Mouse (Mus musculus): ENCODE measurements around the gene E430018J23Rik. TPM values are rescaled to one million over a fixed set of nuclear protein-coding genes. Genes with fewer than 3 reads are reported as not detected.

Gene E430018J23Rik
- total RNA-seq (2014; fragmentation: Nextera tagmentation): 2.2 and 4.2 TPM in 2 replicates
- total RNA-seq (2017): 7.2 and 7.7 TPM in 2 replicates
- 6.6 and 7.3 TPM in 2 replicates for polyA plus RNA-seq (2012)

GRCm38 (mm10) chr7:127393157-127393943, at the start of gene E430018J23Rik:
Gene E430018J23Rik (minus strand): TSS chr7:127393629.
- peak; percentile 96 for ATAC-seq (ENCODE audit: extremely low read depth, insufficient number of reproducible peaks, low FRiP score, poor library complexity, severe bottlenecking)
- Histone ChIP-seq H3K9me3 (replicated peaks) (peaks cover 11% of the 10 kb centered on the region), H3K36me3 (replicated peaks) (peaks cover 20% of the 10 kb centered on the region), H3K27me3 (ENCODE audit: insufficient read depth, low read length) (peaks cover 3% of the 10 kb centered on the region; the same call in 1 of the 2 replicates), H3K4me3 (ENCODE audit: low read depth, low read length) (peak within 1 kb of the TSS; percentile 77), H3K4me1 (ENCODE audit: insufficient read depth, low read depth, low read length) (peaks cover 29% of the 10 kb centered on the region)
- DNase-seq (ENCODE audit: low spot score): peak; percentile 80
- TF ChIP-seq GATA2 (IDR thresholded peaks at IDR 0.05; ENCODE audit: borderline replicate concordance, low read depth, low read length): no peak
- no peak for TF ChIP-seq POLR2AphosphoS5 (IDR thresholded peaks at IDR 0.05; ENCODE audit: insufficient replicate concordance, low read depth, low read length)
- no peak for TF ChIP-seq GATA1 (IDR thresholded peaks at IDR 0.05; ENCODE audit: borderline replicate concordance, low read length)
- TF ChIP-seq TAL1 (conservative IDR thresholded peaks at IDR 0.05; ENCODE audit: low read depth, low read length): no peak
- TF ChIP-seq CTCF (IDR thresholded peaks at IDR 0.05; ENCODE audit: low read depth, low read length): no peak

DNA sequence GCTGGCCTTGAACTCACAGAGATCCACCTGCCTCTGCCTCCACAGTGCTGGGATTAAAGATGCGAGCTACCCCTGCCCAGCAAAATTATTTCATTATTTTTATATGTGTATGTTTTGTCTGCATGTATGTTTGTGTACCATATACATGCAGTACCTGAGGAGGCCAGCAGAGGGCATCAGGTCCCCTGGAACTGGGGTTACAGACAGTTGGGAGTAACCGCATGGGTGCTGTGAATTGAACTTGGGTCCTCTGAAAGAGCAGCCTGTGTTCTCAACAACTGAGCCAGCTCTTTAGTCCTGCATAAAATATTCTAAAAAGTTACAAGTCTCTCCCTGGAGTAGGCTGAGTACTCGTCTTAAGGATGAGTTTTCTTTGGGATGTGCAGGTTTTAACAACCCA, 44.3 kb upstream of the E430018J23Rik start:
- no peaks in the 10 kb centered on the region for H3K4me1 ChIP-seq (ENCODE audit: insufficient read depth, low read depth, low read length)
- no peak overlapping the region for H3K4me3 ChIP-seq (ENCODE audit: low read depth, low read length)
- peaks cover 13% of the 10 kb centered on the region for H3K27me3 ChIP-seq (ENCODE audit: insufficient read depth, low read length)
- peak; percentile 47; the same call in 1 of the 2 replicates for TF ChIP-seq CTCF (IDR thresholded peaks at IDR 0.05; ENCODE audit: low read depth, low read length)
- TF ChIP-seq TAL1 (conservative IDR thresholded peaks at IDR 0.05; ENCODE audit: low read depth, low read length): no peak
- no peak for TF ChIP-seq GATA1 (IDR thresholded peaks at IDR 0.05; ENCODE audit: borderline replicate concordance, low read length)
- TF ChIP-seq GATA2 (IDR thresholded peaks at IDR 0.05; ENCODE audit: borderline replicate concordance, low read depth, low read length): no peak
- no peak for DNase-seq (ENCODE audit: low spot score)
- no peak for ATAC-seq (ENCODE audit: extremely low read depth, insufficient number of reproducible peaks, low FRiP score, poor library complexity, severe bottlenecking)
- peaks cover 13% of the 10 kb centered on the region for H3K36me3 ChIP-seq (replicated peaks)
- peaks cover 16% of the 10 kb centered on the region for H3K9me3 ChIP-seq (replicated peaks)

DNA sequence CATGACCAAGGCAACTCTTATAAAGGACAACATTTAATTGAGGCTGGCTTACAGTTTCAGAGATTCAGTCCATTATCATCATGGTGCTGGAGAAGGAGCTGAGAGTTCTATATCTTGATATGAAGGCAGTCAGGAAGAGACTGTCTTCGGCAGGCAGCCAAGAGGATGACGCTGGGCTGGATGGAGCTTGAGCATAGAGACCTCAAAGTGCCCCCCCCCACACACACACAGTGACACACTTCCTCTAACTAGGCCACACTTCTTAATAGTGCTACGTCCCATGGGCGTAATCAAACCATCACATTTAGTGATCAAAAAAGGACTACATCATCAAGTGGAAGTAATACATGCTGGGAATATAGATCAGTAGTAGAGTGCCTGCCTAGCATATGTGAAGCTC, 41.8 kb upstream of the E430018J23Rik start:
- DNase-seq (ENCODE audit: low spot score): no peak

DNA sequence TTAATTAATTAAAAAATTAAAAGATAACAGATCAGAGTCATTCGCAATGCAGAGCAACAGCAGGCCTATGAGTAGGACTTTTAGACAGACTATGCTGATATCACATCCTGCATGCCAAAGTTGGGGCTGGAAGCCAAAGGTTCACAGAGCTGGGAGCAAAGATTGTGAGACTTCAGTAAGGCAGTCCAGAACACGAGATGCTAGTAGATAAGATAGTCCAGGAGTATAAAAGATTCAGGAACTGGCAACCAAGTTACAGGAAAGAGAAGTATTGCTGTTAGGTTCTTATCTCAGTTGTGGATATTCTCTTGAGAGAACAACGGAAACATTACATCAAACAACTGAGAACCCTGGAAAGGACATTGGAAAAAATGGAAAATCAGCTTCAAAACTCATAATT, 32.9 kb upstream of the E430018J23Rik start:
- ATAC-seq (ENCODE audit: extremely low read depth, insufficient number of reproducible peaks, low FRiP score, poor library complexity, severe bottlenecking): no peak; the same call in 1 of the 2 replicates
- TF ChIP-seq GATA1 (IDR thresholded peaks at IDR 0.05; ENCODE audit: borderline replicate concordance, low read length): no peak
- TF ChIP-seq CTCF (IDR thresholded peaks at IDR 0.05; ENCODE audit: low read depth, low read length): no peak
- TF ChIP-seq POLR2AphosphoS5 (IDR thresholded peaks at IDR 0.05; ENCODE audit: insufficient replicate concordance, low read depth, low read length): no peak
- TF ChIP-seq GATA2 (IDR thresholded peaks at IDR 0.05; ENCODE audit: borderline replicate concordance, low read depth, low read length): no peak
- no peak for TF ChIP-seq TAL1 (conservative IDR thresholded peaks at IDR 0.05; ENCODE audit: low read depth, low read length)

More for the DNA sequence above, 41.8 kb upstream of the E430018J23Rik start:
- peaks cover 19% of the 10 kb centered on the region for H3K27me3 ChIP-seq (ENCODE audit: insufficient read depth, low read length)
- H3K4me3 ChIP-seq (ENCODE audit: low read depth, low read length): no peak overlapping the region
- TF ChIP-seq GATA2 (IDR thresholded peaks at IDR 0.05; ENCODE audit: borderline replicate concordance, low read depth, low read length) (no peak), CTCF (IDR thresholded peaks at IDR 0.05; ENCODE audit: low read depth, low read length) (no peak), POLR2AphosphoS5 (IDR thresholded peaks at IDR 0.05; ENCODE audit: insufficient replicate concordance, low read depth, low read length) (no peak)
- H3K9me3 ChIP-seq (replicated peaks): peaks cover 16% of the 10 kb centered on the region
- no peaks in the 10 kb centered on the region for H3K4me1 ChIP-seq (ENCODE audit: insufficient read depth, low read depth, low read length)
- ATAC-seq (ENCODE audit: extremely low read depth, insufficient number of reproducible peaks, low FRiP score, poor library complexity, severe bottlenecking): no peak
- no peaks in the 10 kb centered on the region for H3K36me3 ChIP-seq (replicated peaks)

GRCm38 (mm10) chr7:127425911-127426310, 32.5 kb upstream of the E430018J23Rik start:
- Histone ChIP-seq H3K27me3 (ENCODE audit: insufficient read depth, low read length) (peaks cover 17% of the 10 kb centered on the region), H3K4me3 (ENCODE audit: low read depth, low read length) (no peak overlapping the region), H3K4me1 (ENCODE audit: insufficient read depth, low read depth, low read length) (peaks cover 26% of the 10 kb centered on the region), H3K9me3 (replicated peaks) (peaks cover 4% of the 10 kb centered on the region; the same call in 1 of the 2 replicates), H3K36me3 (replicated peaks) (no peaks in the 10 kb centered on the region)
- no peak for TF ChIP-seq POLR2AphosphoS5 (IDR thresholded peaks at IDR 0.05; ENCODE audit: insufficient replicate concordance, low read depth, low read length)
- TF ChIP-seq TAL1 (conservative IDR thresholded peaks at IDR 0.05; ENCODE audit: low read depth, low read length): no peak
- no peak for TF ChIP-seq GATA2 (IDR thresholded peaks at IDR 0.05; ENCODE audit: borderline replicate concordance, low read depth, low read length)
- TF ChIP-seq GATA1 (IDR thresholded peaks at IDR 0.05; ENCODE audit: borderline replicate concordance, low read length): no peak
- TF ChIP-seq CTCF (IDR thresholded peaks at IDR 0.05; ENCODE audit: low read depth, low read length): no peak
- ATAC-seq (ENCODE audit: extremely low read depth, insufficient number of reproducible peaks, low FRiP score, poor library complexity, severe bottlenecking) (no peak), DNase-seq (ENCODE audit: low spot score) (no peak)

More for the DNA sequence above, 32.9 kb upstream of the E430018J23Rik start:
- Histone ChIP-seq H3K9me3 (replicated peaks) (peaks cover 4% of the 10 kb centered on the region; the same call in 1 of the 2 replicates), H3K27me3 (ENCODE audit: insufficient read depth, low read length) (peaks cover 18% of the 10 kb centered on the region), H3K36me3 (replicated peaks) (no peaks in the 10 kb centered on the region), H3K4me3 (ENCODE audit: low read depth, low read length) (no peak overlapping the region), H3K4me1 (ENCODE audit: insufficient read depth, low read depth, low read length) (peaks cover 21% of the 10 kb centered on the region)
- DNase-seq (ENCODE audit: low spot score): no peak

- DNase-seq (ENCODE audit: low spot score): no peak
- no peak for TF ChIP-seq GATA1 (IDR thresholded peaks at IDR 0.05; ENCODE audit: borderline replicate concordance, low read length)
- no peak for TF ChIP-seq TAL1 (conservative IDR thresholded peaks at IDR 0.05; ENCODE audit: low read depth, low read length)
- TF ChIP-seq CTCF (IDR thresholded peaks at IDR 0.05; ENCODE audit: low read depth, low read length): no peak
- no peak for TF ChIP-seq GATA2 (IDR thresholded peaks at IDR 0.05; ENCODE audit: borderline replicate concordance, low read depth, low read length)
- no peak for TF ChIP-seq POLR2AphosphoS5 (IDR thresholded peaks at IDR 0.05; ENCODE audit: insufficient replicate concordance, low read depth, low read length)
- Histone ChIP-seq H3K4me3 (ENCODE audit: low read depth, low read length) (no peak overlapping the region), H3K36me3 (replicated peaks) (peaks cover 3% of the 10 kb centered on the region), H3K9me3 (replicated peaks) (peaks cover 4% of the 10 kb centered on the region; the same call in 1 of the 2 replicates), H3K27me3 (ENCODE audit: insufficient read depth, low read length) (peaks cover 12% of the 10 kb centered on the region), H3K4me1 (ENCODE audit: insufficient read depth, low read depth, low read length) (peaks cover 30% of the 10 kb centered on the region)
- ATAC-seq (ENCODE audit: extremely low read depth, insufficient number of reproducible peaks, low FRiP score, poor library complexity, severe bottlenecking): no peak
These were observed 31.9 kb upstream of the E430018J23Rik start for GRCm38 (mm10) chr7:127425291-127425690.

Data from G1E (cell line).